Mouse (Mus musculus) liver, embryonic 14.5 days (tissue): ENCODE results near the gene Tmem131l. TPM values are rescaled to one million over a fixed set of nuclear protein-coding genes. Genes with fewer than 3 reads are reported as not detected.

Experiments
- ATAC-seq: fragments of 200-750 bp; cut with Nextera tagmentation; 2 replicates; pipeline ENCODE4 v1.8.0; 2017; ENCODE audit warnings: moderate number of reproducible peaks, mild to moderate bottlenecking, moderate library complexity; ENCODE audit not compliant: insufficient read depth
- DNase-seq, 3 experiments: peaks; one replicate each; pipeline ENCODE4 v3.0.0-alpha.2; 2012 to 2013; ENCODE audit warnings: low read depth in 3 of 3, low spot score in 3 of 3
- H3K27ac ChIP-seq: fragments of 300-500 bp; sonication (generic); 2 replicates; pipeline ENCODE4 v1.5.1; 2014; ENCODE audit warnings: moderate library complexity, mild to moderate bottlenecking, control low read depth, inconsistent platforms
- H3K27me3 ChIP-seq: fragments of 300-500 bp; sonication (generic); 2 replicates; pipeline ENCODE4 v1.6.1; 2014; ENCODE audit warnings: mild to moderate bottlenecking, low read length, moderate library complexity; ENCODE audit not compliant: control insufficient read depth, insufficient read depth
- H3K36me3 ChIP-seq: fragments of 300-500 bp; sonication (generic); replicated peaks from 2 replicates; pipeline ENCODE4 v1.6.1; 2014; ENCODE audit warnings: low read depth; ENCODE audit not compliant: control insufficient read depth, insufficient read depth
- H3K4me1 ChIP-seq, 2 experiments: fragments of 200-500 bp in 1 of 2; fragments of 300-500 bp in 1 of 2; sonication (generic) in 1 of 2; replicated peaks; 2 replicates each; pipeline ENCODE4 v1.6.1; 2012 to 2014; ENCODE audit warnings: antibody characterized with exemption in 1 of 2, inconsistent platforms in 1 of 2, low read length in 1 of 2; ENCODE audit not compliant: control insufficient read depth in 2 of 2, insufficient read depth in 2 of 2
- H3K4me2 ChIP-seq: fragments of 300-500 bp; sonication (generic); 2 replicates; pipeline ENCODE4 v1.6.1; 2014; ENCODE audit warnings: low read depth, mild to moderate bottlenecking, control low read depth, moderate library complexity
- H3K4me3 ChIP-seq, 2 experiments: fragments of 200-500 bp in 1 of 2; fragments of 300-500 bp in 1 of 2; sonication (generic) in 1 of 2; 2 replicates each; pipeline ENCODE4 v1.5.1; 2012 to 2014; ENCODE audit warnings: low read depth in 2 of 2, low read length in 2 of 2, mild to moderate bottlenecking in 2 of 2, control low read depth in 1 of 2, inconsistent platforms in 1 of 2, moderate library complexity in 1 of 2; ENCODE audit not compliant: insufficient read depth in 1 of 2
- H3K9ac ChIP-seq: fragments of 300-500 bp; sonication (generic); replicated peaks from 2 replicates; pipeline ENCODE4 v1.6.1; 2014; ENCODE audit warnings: mild to moderate bottlenecking, control low read depth, moderate library complexity
- H3K9me3 ChIP-seq: fragments of 300-500 bp; sonication (generic); 2 replicates; pipeline ENCODE4 v1.6.1; 2016; ENCODE audit warnings: low read length, mixed read lengths; ENCODE audit not compliant: control insufficient read depth
- CTCF ChIP-seq: IDR thresholded peaks from 2 replicates; pipeline ENCODE4 v1.5.1; 2016; ENCODE audit warnings: antibody characterized with exemption, low read depth, control low read depth
- EP300 ChIP-seq: IDR thresholded peaks from 2 replicates; pipeline ENCODE4 v1.6.1; 2016; ENCODE audit warnings: antibody characterized with exemption, low read depth
- WGBS: fragments of 180-500 bp; shearing (Covaris S2); extraction: QIAGEN DNeasy Blood & Tissue Kit; methylation state at CpG from one replicate; pipeline ENCODE4 v1.1.7; 2014; ENCODE audit not compliant: insufficient replicate concordance; 5-methylcytosine and 5-hydroxymethylcytosine counted together
- polyA plus RNA-seq, 2 experiments: library from polyadenylated mRNA; depleted of rRNA in 1 of 2; stranded (reverse) in 1 of 2; unstranded in 1 of 2; fragments of >200 nt; fragmentation: Nextera tagmentation in 1 of 2; extraction: Ambion mirVana in 1 of 2; gene quantifications; 2 replicates each; pipeline versions ENCODE4 v1.2.1 to v1.2.3; 2012 to 2014

Tmem131l gene
- polyA plus RNA-seq, 2 experiments = 18.9 to 24.5 TPM

DNA sequence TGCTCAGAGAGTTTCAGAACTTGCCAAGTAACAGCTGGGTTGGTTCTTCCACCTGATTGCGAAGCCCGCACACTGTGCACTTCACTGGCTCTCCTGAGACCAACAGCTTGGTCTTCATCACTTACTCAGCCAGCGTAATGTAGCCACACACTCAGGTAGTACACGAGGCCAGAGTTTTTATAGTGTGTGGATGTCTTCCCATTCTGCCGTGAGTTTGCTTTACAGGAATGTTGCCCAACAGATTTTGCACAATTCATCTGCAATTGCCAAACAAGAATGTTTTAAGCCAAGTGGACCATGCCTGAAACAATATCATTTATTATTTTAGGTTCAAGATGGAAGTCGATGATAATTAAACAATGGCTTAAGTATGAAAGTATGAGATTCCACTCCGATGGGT lies 180.4 kb downstream of the Tmem131l start:
- DNase-seq (no peak), ATAC-seq (no peak)
- no peaks in the 10 kb centered on the region for H3K27me3 ChIP-seq
- no peaks in the 10 kb centered on the region for H3K36me3 ChIP-seq
- no peak overlapping the region for H3K27ac ChIP-seq
- H3K4me3 ChIP-seq = no peak overlapping the region
- no peak overlapping the region for H3K4me2 ChIP-seq
- WGBS = 67% methylated on average over 7 of the region's 7 CpGs
- H3K9ac ChIP-seq = no peak overlapping the region
- H3K4me1 ChIP-seq = no peaks in the 10 kb centered on the region; a peak in 1 of 4 replicates
- no peaks in the 10 kb centered on the region for H3K9me3 ChIP-seq
- TF ChIP-seq EP300 = no peak
- TF ChIP-seq CTCF = no peak

DNA sequence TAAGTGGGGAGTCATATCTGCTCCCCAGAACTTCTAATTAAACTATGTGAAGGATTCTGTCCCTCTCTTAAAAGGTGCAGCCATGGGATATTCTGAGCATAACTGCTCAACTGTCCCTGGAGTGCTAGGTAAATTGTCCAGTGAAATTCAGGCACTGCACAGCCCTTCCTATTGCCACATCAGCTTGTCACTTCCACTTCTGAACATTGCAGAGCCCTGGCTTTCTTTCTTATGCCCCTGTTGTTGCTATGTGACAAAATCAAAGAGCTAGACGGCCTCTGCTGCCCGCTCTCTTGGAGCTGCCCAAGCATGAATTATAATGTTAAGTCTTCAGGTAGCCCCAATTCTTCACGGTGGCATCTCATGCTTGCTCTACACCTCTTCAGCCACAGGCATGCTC lies 180.9 kb downstream of the Tmem131l start:
- Histone ChIP-seq H3K4me1 (no peaks in the 10 kb centered on the region; a peak in 1 of 4 replicates), H3K9ac (no peak overlapping the region), H3K27ac (no peak overlapping the region), H3K9me3 (no peaks in the 10 kb centered on the region), H3K4me2 (no peak overlapping the region), H3K36me3 (no peaks in the 10 kb centered on the region), H3K27me3 (no peaks in the 10 kb centered on the region), H3K4me3 (no peak overlapping the region)
- WGBS = 77% methylated on average over 3 of the region's 3 CpGs
- no peak for TF ChIP-seq EP300
- no peak for TF ChIP-seq CTCF
- ATAC-seq (no peak), DNase-seq (no peak)

DNA sequence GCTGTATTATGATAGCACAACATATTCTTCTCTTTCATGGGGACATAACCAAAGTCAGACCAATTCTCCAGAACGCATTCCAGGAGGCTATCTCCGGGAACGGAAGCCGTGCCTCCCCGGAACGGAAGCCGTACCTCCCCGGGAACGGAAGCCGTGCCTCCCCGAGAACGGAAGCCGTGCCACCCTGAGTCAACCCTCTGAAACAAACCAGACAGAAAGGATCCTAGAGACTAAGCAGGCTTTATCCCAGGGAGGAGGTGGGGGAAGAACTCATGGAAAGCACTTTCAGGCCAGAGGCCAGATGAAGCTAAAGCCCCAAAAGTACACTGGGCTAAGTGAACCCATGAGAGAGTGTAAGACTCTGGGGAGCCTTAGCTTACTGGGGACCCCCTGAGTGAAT lies 182.4 kb downstream of the Tmem131l start:
- H3K27ac ChIP-seq = no peak overlapping the region
- no peak overlapping the region for H3K9ac ChIP-seq
- H3K27me3 ChIP-seq = no peaks in the 10 kb centered on the region
- TF ChIP-seq CTCF (no peak), EP300 (no peak)
- ATAC-seq (no peak), DNase-seq (no peak)
- H3K4me3 ChIP-seq = no peak overlapping the region
- WGBS = 76% methylated on average over 13 of the region's 13 CpGs
- no peak overlapping the region for H3K4me2 ChIP-seq
- H3K4me1 ChIP-seq = no peaks in the 10 kb centered on the region; a peak in 1 of 4 replicates
- H3K9me3 ChIP-seq = no peaks in the 10 kb centered on the region
- H3K36me3 ChIP-seq = no peaks in the 10 kb centered on the region

DNA sequence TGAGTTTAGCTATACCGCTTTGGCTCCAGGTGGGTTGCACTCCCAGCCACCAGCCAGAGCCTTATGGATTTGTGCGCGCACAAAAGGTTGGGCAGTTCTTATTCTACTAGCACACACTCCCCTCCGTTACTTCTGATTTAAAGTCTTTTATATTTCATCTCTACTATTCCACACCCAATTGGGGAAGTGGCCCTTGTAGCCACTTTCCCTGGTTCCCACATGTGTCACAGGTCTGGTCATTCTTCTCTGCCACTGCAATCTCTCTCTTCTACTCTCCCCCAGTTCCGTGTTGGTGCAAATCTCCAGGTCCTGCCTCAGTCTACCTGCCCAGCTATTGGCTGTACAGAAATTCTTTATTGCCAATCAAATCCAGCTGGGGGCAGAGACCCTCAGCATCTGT lies 184.3 kb downstream of the Tmem131l start:
- Histone ChIP-seq H3K4me1 (no peaks in the 10 kb centered on the region), H3K9me3 (no peaks in the 10 kb centered on the region), H3K4me3 (no peak overlapping the region), H3K9ac (no peak overlapping the region), H3K36me3 (no peaks in the 10 kb centered on the region), H3K27ac (no peak overlapping the region), H3K4me2 (no peak overlapping the region), H3K27me3 (no peaks in the 10 kb centered on the region)
- WGBS = 77% methylated on average over 5 of the region's 5 CpGs
- ATAC-seq (no peak), DNase-seq (no peak)
- TF ChIP-seq CTCF (no peak), EP300 (no peak)

DNA sequence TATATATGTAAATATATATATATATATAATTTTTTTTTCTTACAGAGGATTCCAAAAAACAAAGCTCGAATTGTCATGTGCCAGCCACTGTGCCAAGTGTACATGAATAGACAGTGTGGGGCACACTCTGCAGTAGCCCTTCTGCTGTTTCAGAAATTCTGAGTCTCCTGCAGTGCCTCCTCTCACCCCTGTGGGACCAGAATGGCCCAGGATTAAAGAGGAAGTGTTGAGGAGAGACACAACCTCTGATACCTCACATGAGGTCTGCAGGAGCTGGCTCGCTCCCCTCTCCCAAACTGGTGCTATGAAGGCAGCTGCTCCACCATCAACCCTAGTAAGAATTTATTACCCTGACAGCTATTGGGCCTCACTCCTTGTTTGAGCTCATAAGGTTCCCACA lies 190.6 kb downstream of the Tmem131l start:
- no peak overlapping the region for H3K4me3 ChIP-seq
- TF ChIP-seq CTCF (no peak), EP300 (no peak)

More for the DNA sequence above, 190.6 kb downstream of the Tmem131l start:
- no peak overlapping the region for H3K27ac ChIP-seq
- DNase-seq = no peak
- no peak overlapping the region for H3K9ac ChIP-seq
- ATAC-seq = no peak
- no peaks in the 10 kb centered on the region for H3K9me3 ChIP-seq
- H3K4me2 ChIP-seq = no peak overlapping the region
- no peaks in the 10 kb centered on the region for H3K27me3 ChIP-seq
- no peaks in the 10 kb centered on the region for H3K4me1 ChIP-seq
- H3K36me3 ChIP-seq = no peaks in the 10 kb centered on the region
- 39% methylated on average over 2 of the region's 2 CpGs for WGBS

Other genes starting within 250 kb of the Tmem131l start
- 1.3 and 1.4 TPM in 2 replicates for gene Tlr2, start 198.4 kb downstream of the Tmem131l start, polyA plus RNA-seq (2012; rRNA removed)
- gene Tlr2, start 198.4 kb downstream of the Tmem131l start, polyA plus RNA-seq (2014; fragmentation: Nextera tagmentation; extraction: Ambion mirVana) = 2.2 and 2.5 TPM in 2 replicates
- gene Mnd1, start 115.6 kb upstream of the Tmem131l start, polyA plus RNA-seq (2012; rRNA removed) = 2.1 and 6.2 TPM in 2 replicates
- gene Mnd1, start 115.6 kb upstream of the Tmem131l start, polyA plus RNA-seq (2014; fragmentation: Nextera tagmentation; extraction: Ambion mirVana) = 6.2 and 8.5 TPM in 2 replicates
- gene Gm6525, start 133.9 kb upstream of the Tmem131l start, polyA plus RNA-seq (2012; rRNA removed) = 0.17 TPM in 1 of 2 replicates, not detected in the other
- 0.37 TPM in 1 of 2 replicates, not detected in the other for gene Gm6525, start 133.9 kb upstream of the Tmem131l start, polyA plus RNA-seq (2014; fragmentation: Nextera tagmentation; extraction: Ambion mirVana)